Comparison of ENCODE assay signal across 13 mouse cellular contexts in genomic region chrX:144526042-144526441, GRCm38 (mm10).
A peak's percentile ranks its signal among the peaks of the same experiment; 100 is the strongest.
DNase-seq lines count a peak whose midpoint lies in the region; ATAC-seq lines count a peak whose summit lies in the region.
"Had no signal": no experiment of that assay in that cellular context is flagged by ENCODE, and none has a peak within 500 bp of the region (broad histone marks: within the 10 kb centered on the region; RNA-seq: fewer than 3 reads in every experiment).

No protein-coding gene starts in this region.

- no peak overlapping the region for H3K4me2 ChIP-seq in kidney, embryonic 15.5 days
- H3K4me2 ChIP-seq in liver, embryonic 11.5 days: no peak overlapping the region
- H3K4me2 ChIP-seq in hindbrain, embryonic 16.5 days (ENCODE audit: low read length): no peak overlapping the region
- H3K4me2 ChIP-seq: midbrain, embryonic 11.5 days; stomach, embryonic 15.5 days had no signal

- H3K36me3 ChIP-seq in kidney, embryonic 15.5 days: no peaks in the 10 kb centered on the region
- H3K36me3 ChIP-seq in liver, embryonic 11.5 days (ENCODE audit: control insufficient read depth, insufficient read depth, low read length): no peaks in the 10 kb centered on the region
- H3K36me3 ChIP-seq in splenic B cell, adult 2 months (ENCODE audit: control insufficient read depth, insufficient read depth, low read length, poor library complexity, severe bottlenecking): no peaks in the 10 kb centered on the region
- H3K36me3 ChIP-seq in hindbrain, embryonic 16.5 days (ENCODE audit: control insufficient read depth, insufficient read depth, low read length): no peaks in the 10 kb centered on the region
- H3K36me3 ChIP-seq: G1E; stomach, embryonic 15.5 days had no signal

- DNase-seq in kidney, adult 18-20 months: no peak
- peak; percentile 42 to 50 for DNase-seq in CD8-positive naive resting alpha-beta T cell, adult 2 months (ENCODE audit: low read depth in 2 of 2, low spot score in 2 of 2)
- no peak for DNase-seq in liver, embryonic 11.5 days (ENCODE audit: low spot score)
- DNase-seq in splenic B cell, adult 2 months (ENCODE audit: low read depth, low spot score): peak; percentile 84
- DNase-seq in right cerebral cortex, postnatal 10 days (ENCODE audit: low spot score in 2 of 2): no peak
- DNase-seq in urinary bladder, adult 18-20 months (ENCODE audit: low spot score in 2 of 2): no peak
- DNase-seq: cerebellum, postnatal 10 days; gastrocnemius, postnatal 25 days had no signal

- H3K9ac ChIP-seq in kidney, embryonic 15.5 days: no peak overlapping the region
- no peak overlapping the region for H3K9ac ChIP-seq in liver, embryonic 11.5 days (ENCODE audit: low read depth, low read length)
- H3K9ac ChIP-seq in hindbrain, embryonic 16.5 days (ENCODE audit: low read depth, low read length): no peak overlapping the region
- H3K9ac ChIP-seq: stomach, embryonic 15.5 days had no signal

- H3K9me3 ChIP-seq in kidney, embryonic 15.5 days (replicated peaks): no peaks in the 10 kb centered on the region
- H3K9me3 ChIP-seq in liver, embryonic 11.5 days (ENCODE audit: control insufficient read depth, low read length): no peaks in the 10 kb centered on the region
- H3K9me3 ChIP-seq in hindbrain, embryonic 16.5 days (ENCODE audit: control insufficient read depth, low read length): no peaks in the 10 kb centered on the region
- H3K9me3 ChIP-seq: G1E; stomach, embryonic 15.5 days had no signal

- H3K4me1 ChIP-seq in kidney, embryonic 15.5 days: no peaks in the 10 kb centered on the region
- no peaks in the 10 kb centered on the region for H3K4me1 ChIP-seq in liver, embryonic 11.5 days (replicated peaks; ENCODE audit: control insufficient read depth, insufficient read depth, low read length)
- no peaks in the 10 kb centered on the region for H3K4me1 ChIP-seq in hindbrain, embryonic 16.5 days (ENCODE audit: control insufficient read depth, insufficient read depth, low read depth, low read length)
- H3K4me1 ChIP-seq: stomach, embryonic 15.5 days had no signal

- H3K27me3 ChIP-seq in kidney, embryonic 15.5 days: peaks cover 5% of the 10 kb centered on the region; the same call in 1 of the 2 replicates
- no peaks in the 10 kb centered on the region for H3K27me3 ChIP-seq in liver, embryonic 11.5 days (replicated peaks; ENCODE audit: control insufficient read depth, insufficient read depth, low read length)
- H3K27me3 ChIP-seq in splenic B cell, adult 2 months (ENCODE audit: control insufficient read depth, insufficient read depth, low read length, poor library complexity, severe bottlenecking): no peaks in the 10 kb centered on the region
- no peaks in the 10 kb centered on the region for H3K27me3 ChIP-seq in hindbrain, embryonic 16.5 days (replicated peaks; ENCODE audit: control insufficient read depth, insufficient read depth, low read length)
- H3K27me3 ChIP-seq: stomach, embryonic 15.5 days had no signal

- H3K27ac ChIP-seq in kidney, embryonic 15.5 days: no peak overlapping the region
- H3K27ac ChIP-seq in liver, embryonic 11.5 days (ENCODE audit: low read depth, low read length): no peak overlapping the region
- H3K27ac ChIP-seq in hindbrain, embryonic 16.5 days (ENCODE audit: low read depth, low read length): no peak overlapping the region
- H3K27ac ChIP-seq: stomach, embryonic 15.5 days had no signal

- peak; percentile 58; the same call in 1 of the 2 replicates for ATAC-seq in kidney, embryonic 15.5 days (replicated peaks; ENCODE audit: low FRiP score)
- ATAC-seq in liver, embryonic 11.5 days (replicated peaks; ENCODE audit: low FRiP score): peak; percentile 65
- ATAC-seq in hindbrain, embryonic 16.5 days: no peak

- 58% methylated on average over 7 of the region's 7 CpGs for WGBS in kidney, embryonic 15.5 days
- WGBS in liver, embryonic 11.5 days: 54% methylated on average over 7 of the region's 7 CpGs
- 79% methylated on average over 7 of the region's 7 CpGs for WGBS in hindbrain, embryonic 16.5 days

- H3K4me3 ChIP-seq in kidney, embryonic 15.5 days (replicated peaks): no peak overlapping the region
- H3K4me3 ChIP-seq in liver, embryonic 11.5 days (ENCODE audit: low read depth, low read length): no peak overlapping the region
- H3K4me3 ChIP-seq in hindbrain, embryonic 16.5 days (ENCODE audit: low read length): no peak overlapping the region
- H3K4me3 ChIP-seq: stomach, embryonic 15.5 days had no signal

Comparison
In these comparisons a context has a peak if more than half of its experiments do, and no peak if none do; other contexts are left out.
1. DNase-seq: peak in CD8-positive naive resting alpha-beta T cell, adult 2 months (2 of 2) and splenic B cell, adult 2 months (single experiment); none in kidney, adult 18-20 months (single experiment), liver, embryonic 11.5 days (single experiment), right cerebral cortex, postnatal 10 days (0 of 2) and urinary bladder, adult 18-20 months (0 of 2).